Mouse (Mus musculus) kidney, embryonic 16.5 days (tissue): ENCODE measurements around the gene Il6st. TPM values are rescaled to one million over a fixed set of nuclear protein-coding genes. Genes with fewer than 3 reads are reported as not detected.

Experiments used
- ATAC-seq: fragments of 200-750 bp; cut with Nextera tagmentation; 2 replicates; pipeline ENCODE4 v1.8.0; 2017; ENCODE audit warnings: moderate TSS enrichment; ENCODE audit not compliant: low FRiP score, low TSS enrichment
- H3K27ac ChIP-seq: fragments of 300-500 bp; sonication (generic); 2 replicates; pipeline ENCODE4 v1.5.1; 2014; ENCODE audit warnings: low read length
- H3K27me3 ChIP-seq: fragments of 300-500 bp; sonication (generic); 2 replicates; pipeline ENCODE4 v1.6.1; 2014; ENCODE audit warnings: low read length, control low read depth, mixed read lengths; ENCODE audit not compliant: insufficient read depth
- H3K36me3 ChIP-seq: fragments of 300-500 bp; sonication (generic); 2 replicates; pipeline ENCODE4 v1.6.1; 2014; ENCODE audit warnings: low read length, control low read depth, mixed read lengths; ENCODE audit not compliant: insufficient read depth
- H3K4me1 ChIP-seq: fragments of 300-500 bp; sonication (generic); 2 replicates; pipeline ENCODE4 v1.6.1; 2014; ENCODE audit warnings: low read length, control low read depth, mixed read lengths; ENCODE audit not compliant: insufficient read depth
- H3K4me2 ChIP-seq: fragments of 300-500 bp; sonication (generic); replicated peaks from 2 replicates; pipeline ENCODE4 v1.6.1; 2014; ENCODE audit warnings: low read depth, low read length
- H3K4me3 ChIP-seq: fragments of 300-500 bp; sonication (generic); 2 replicates; pipeline ENCODE4 v1.5.1; 2014; ENCODE audit warnings: mild to moderate bottlenecking, low read length
- H3K9ac ChIP-seq: fragments of 300-500 bp; sonication (generic); replicated peaks from 2 replicates; pipeline ENCODE4 v1.6.1; 2014; ENCODE audit warnings: low read length
- H3K9me3 ChIP-seq: fragments of 300-500 bp; sonication (generic); 2 replicates; pipeline ENCODE4 v1.6.1; 2016; ENCODE audit warnings: low read length, control low read depth
- WGBS: fragments of 180-500 bp; shearing (Covaris S2); extraction: QIAGEN DNeasy Blood & Tissue Kit; methylation state at CpG from one replicate; pipeline ENCODE4 v1.1.7; 2014; 5-methylcytosine and 5-hydroxymethylcytosine counted together
- polyA plus RNA-seq: library from polyadenylated mRNA; unstranded; fragments of >200 nt; fragmentation: Nextera tagmentation; extraction: Ambion mirVana; gene quantifications from 2 replicates; pipeline ENCODE4 v1.2.1, GENCODE M21; 2015

Gene Il6st
- polyA plus RNA-seq, result 40.3 and 41.9 TPM in 2 replicates

GRCm38 (mm10) chr13:112463868-112464625 is at the start of gene Il6st:
Gene Il6st, plus strand, starts transcription at chr13:112464070.
- peak within 1 kb of the TSS; percentile 78 for H3K4me2 ChIP-seq
- peak within 1 kb of the TSS; percentile 92 for H3K27ac ChIP-seq
- WGBS, result under 1% methylated on average over 59 of the region's 85 CpGs
- no peaks in the 10 kb centered on the region for H3K36me3 ChIP-seq
- ATAC-seq, result peak; percentile 99
- no peaks in the 10 kb centered on the region for H3K27me3 ChIP-seq
- peaks cover 15% of the 10 kb centered on the region for H3K4me1 ChIP-seq
- H3K9ac ChIP-seq, result peak within 1 kb of the TSS; percentile 91
- no peaks in the 10 kb centered on the region for H3K9me3 ChIP-seq
- peak within 1 kb of the TSS; percentile 84 for H3K4me3 ChIP-seq

- WGBS, result 74% methylated on average over 6 of the region's 6 CpGs
- no peak overlapping the region for H3K9ac ChIP-seq
- no peak overlapping the region for H3K4me3 ChIP-seq
- H3K4me2 ChIP-seq, result no peak overlapping the region
- H3K27me3 ChIP-seq, result no peaks in the 10 kb centered on the region
- H3K4me1 ChIP-seq, result peaks cover 10% of the 10 kb centered on the region; the same call in 1 of the 2 replicates
- no peaks in the 10 kb centered on the region for H3K9me3 ChIP-seq
- ATAC-seq, result 0 out of 2 replicates have a peak, but pooled peaks have one; percentile 31
- no peaks in the 10 kb centered on the region for H3K36me3 ChIP-seq
- peak overlapping the region; percentile 6 for H3K27ac ChIP-seq
Observed at GRCm38 (mm10) chr13:112415896-112416295, 48.0 kb upstream of the Il6st start.

DNA sequence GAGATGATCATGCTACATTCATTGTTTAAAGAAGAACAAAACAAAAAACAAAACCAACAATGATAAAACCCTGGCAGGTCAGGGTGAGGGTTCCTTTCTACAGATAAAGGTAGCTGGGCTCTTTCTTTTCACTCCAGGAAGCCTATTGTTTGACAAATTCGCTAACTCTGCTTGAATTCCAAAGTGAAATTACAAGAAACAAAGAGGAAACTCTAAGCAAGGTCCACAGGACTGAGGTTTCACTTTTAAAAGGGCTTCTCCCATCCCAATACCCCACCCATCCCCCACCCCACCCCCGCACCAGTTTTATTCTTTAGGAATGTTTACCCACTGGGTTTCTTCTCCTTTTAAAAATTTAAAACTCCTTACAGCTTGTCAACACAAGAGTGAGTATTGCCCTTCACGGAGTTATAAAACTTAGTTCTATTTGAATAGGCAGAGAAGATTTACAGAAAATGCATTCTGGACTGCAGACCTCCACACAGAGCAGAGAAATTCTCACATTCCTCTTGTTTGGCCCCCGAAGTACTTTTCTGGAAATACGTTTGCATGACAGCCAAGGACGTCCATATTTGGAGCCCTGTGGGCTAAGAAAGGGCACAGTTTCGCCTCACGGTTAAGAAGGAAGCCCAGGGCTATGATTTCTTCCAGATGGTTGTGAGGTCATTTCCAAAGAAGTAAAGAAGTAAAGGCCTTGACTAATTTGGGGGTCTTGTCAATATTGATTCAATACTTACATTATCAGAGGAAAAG is 47.3 kb upstream of the Il6st start:
- H3K27ac ChIP-seq, result peak overlapping the region; percentile 6; the same call in 1 of the 2 replicates
- ATAC-seq, result peak; percentile 65
- H3K9ac ChIP-seq, result no peak overlapping the region
- H3K4me1 ChIP-seq, result peaks cover 10% of the 10 kb centered on the region; the same call in 1 of the 2 replicates
- H3K9me3 ChIP-seq, result no peaks in the 10 kb centered on the region
- H3K36me3 ChIP-seq, result no peaks in the 10 kb centered on the region
- H3K4me2 ChIP-seq, result no peak overlapping the region
- no peaks in the 10 kb centered on the region for H3K27me3 ChIP-seq
- H3K4me3 ChIP-seq, result no peak overlapping the region
- 18% methylated on average over 8 of the region's 8 CpGs for WGBS

- Histone ChIP-seq H3K4me3 (no peak overlapping the region), H3K4me2 (no peak overlapping the region), H3K9me3 (no peaks in the 10 kb centered on the region), H3K27me3 (no peaks in the 10 kb centered on the region), H3K9ac (no peak overlapping the region), H3K36me3 (no peaks in the 10 kb centered on the region), H3K4me1 (peaks cover 10% of the 10 kb centered on the region; the same call in 1 of the 2 replicates), H3K27ac (peak overlapping the region; percentile 6; the same call in 1 of the 2 replicates)
- WGBS, result 30% methylated on average over 4 of the region's 4 CpGs
- ATAC-seq, result peak; percentile 51; the same call in 1 of the 2 replicates
Observed at GRCm38 (mm10) chr13:112417163-112417523, 46.7 kb upstream of the Il6st start.

DNA sequence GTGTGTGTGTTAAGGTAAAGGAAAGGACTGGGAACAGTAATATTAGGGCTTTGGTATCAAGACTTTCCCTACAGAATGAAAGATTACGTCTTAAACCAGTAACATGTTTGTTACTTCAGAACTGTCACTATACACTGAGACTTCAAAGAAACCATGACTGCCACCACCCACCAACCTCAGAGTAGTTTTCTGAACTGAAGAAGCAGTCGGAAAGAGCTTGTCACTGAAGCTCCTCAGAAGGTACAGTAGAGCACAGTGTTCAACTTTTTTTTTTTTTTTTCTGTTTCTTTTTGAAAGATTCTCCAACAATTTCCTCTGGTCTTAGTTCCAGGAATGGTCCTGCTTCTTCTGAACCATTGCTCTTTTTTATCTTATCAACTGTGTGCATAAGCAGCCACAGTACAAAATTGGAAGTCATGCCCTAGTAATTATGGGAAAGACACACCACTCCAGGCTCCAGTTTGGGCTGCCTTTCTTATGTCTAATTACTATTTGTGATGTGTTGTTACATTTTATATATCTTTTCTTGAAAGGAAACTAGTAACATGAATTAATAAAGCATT is 45.9 kb upstream of the Il6st start:
- WGBS, result 72% methylated on average over 2 of the region's 2 CpGs
- Histone ChIP-seq H3K36me3 (no peaks in the 10 kb centered on the region), H3K27me3 (no peaks in the 10 kb centered on the region), H3K27ac (no peak overlapping the region), H3K9me3 (no peaks in the 10 kb centered on the region), H3K4me2 (no peak overlapping the region), H3K4me1 (peaks cover 10% of the 10 kb centered on the region; the same call in 1 of the 2 replicates), H3K9ac (no peak overlapping the region), H3K4me3 (no peak overlapping the region)
- ATAC-seq, result no peak

- WGBS, result 88% methylated on average over 4 of the region's 4 CpGs
- Histone ChIP-seq H3K36me3 (no peaks in the 10 kb centered on the region), H3K4me1 (peaks cover 10% of the 10 kb centered on the region; the same call in 1 of the 2 replicates), H3K9me3 (no peaks in the 10 kb centered on the region), H3K27ac (no peak overlapping the region), H3K4me2 (no peak overlapping the region), H3K9ac (no peak overlapping the region), H3K4me3 (no peak overlapping the region), H3K27me3 (no peaks in the 10 kb centered on the region)
- ATAC-seq, result no peak
Observed at GRCm38 (mm10) chr13:112418595-112418994, 45.3 kb upstream of the Il6st start.

- Histone ChIP-seq H3K4me2 (no peak overlapping the region), H3K4me3 (no peak overlapping the region), H3K4me1 (peaks cover 6% of the 10 kb centered on the region; the same call in 1 of the 2 replicates), H3K36me3 (no peaks in the 10 kb centered on the region), H3K27ac (no peak overlapping the region), H3K9me3 (no peaks in the 10 kb centered on the region), H3K27me3 (no peaks in the 10 kb centered on the region), H3K9ac (no peak overlapping the region)
- ATAC-seq, result no peak
- 92% methylated on average over 2 of the region's 2 CpGs for WGBS
Observed at GRCm38 (mm10) chr13:112424212-112424611, 39.7 kb upstream of the Il6st start.

DNA sequence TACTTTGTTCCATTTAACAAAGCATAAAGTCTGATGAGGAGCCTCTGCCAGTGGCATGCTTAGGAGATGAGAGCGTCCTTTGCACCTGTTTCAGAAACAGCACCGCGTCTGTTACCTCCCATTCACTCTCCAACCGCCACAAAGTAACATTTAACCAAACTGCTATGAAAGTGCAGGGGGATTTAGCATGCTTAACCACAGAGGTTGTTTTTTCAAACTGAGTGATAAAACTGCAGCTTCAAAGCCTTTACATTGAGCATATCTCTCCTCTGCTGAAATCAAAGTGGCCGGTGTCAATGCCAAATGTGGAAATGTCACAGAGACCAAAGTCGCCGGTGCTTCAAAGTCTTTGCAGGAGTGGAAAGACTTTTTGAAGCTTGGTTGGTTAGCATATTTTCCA is 39.2 kb upstream of the Il6st start:
- Histone ChIP-seq H3K27me3 (no peaks in the 10 kb centered on the region), H3K9me3 (no peaks in the 10 kb centered on the region), H3K9ac (no peak overlapping the region), H3K27ac (no peak overlapping the region), H3K4me1 (peaks cover 6% of the 10 kb centered on the region; the same call in 1 of the 2 replicates), H3K4me3 (no peak overlapping the region), H3K36me3 (no peaks in the 10 kb centered on the region), H3K4me2 (no peak overlapping the region)
- ATAC-seq, result no peak
- 85% methylated on average over 7 of the region's 7 CpGs for WGBS

GRCm38 (mm10) chr13:112425181-112425654 is 38.7 kb upstream of the Il6st start:
- H3K4me1 ChIP-seq, result peaks cover 6% of the 10 kb centered on the region; the same call in 1 of the 2 replicates
- no peak overlapping the region for H3K9ac ChIP-seq
- H3K4me2 ChIP-seq, result no peak overlapping the region
- 75% methylated on average over 8 of the region's 8 CpGs for WGBS
- H3K9me3 ChIP-seq, result no peaks in the 10 kb centered on the region
- no peak overlapping the region for H3K4me3 ChIP-seq
- H3K27me3 ChIP-seq, result no peaks in the 10 kb centered on the region
- H3K27ac ChIP-seq, result no peak overlapping the region
- no peaks in the 10 kb centered on the region for H3K36me3 ChIP-seq
- ATAC-seq, result no peak
